Mouse (Mus musculus) gastrocnemius, postnatal 4 days (tissue): ENCODE results near the gene Prodh2. TPM values are rescaled to one million over a fixed set of nuclear protein-coding genes. Genes with fewer than 3 reads are reported as not detected.

Source experiments
- DNase-seq, 2 experiments: peaks; one replicate each; pipeline ENCODE4 v3.0.0; 2021 to 2022; ENCODE audit warnings: low spot score in 2 of 2, mixed read lengths in 2 of 2
- total RNA-seq, 2 experiments: library from RNA; stranded (reverse); gene quantifications; 2 replicates each; pipeline ENCODE4 v1.2.3; 2021

Gene Prodh2
- total RNA-seq, 2 experiments from 2014 or later, result 0.44 TPM; not detected in 1

- no peak for DNase-seq
Measured at GRCm38 (mm10) chr7:30540572-30540971, 47.1 kb downstream of the Prodh2 start.

GRCm38 (mm10) chr7:30544327-30544726 is 50.9 kb downstream of the Prodh2 start:
- DNase-seq, result no peak

- DNase-seq, result no peak
Measured at GRCm38 (mm10) chr7:30549880-30550279, 56.5 kb downstream of the Prodh2 start.

GRCm38 (mm10) chr7:30550603-30551002 is 57.2 kb downstream of the Prodh2 start:
- no peak for DNase-seq

- DNase-seq, result no peak
Measured at GRCm38 (mm10) chr7:30551445-30552101, 58.2 kb downstream of the Prodh2 start.

- DNase-seq, result peak; percentile 91 to 98
Measured at GRCm38 (mm10) chr7:30552102-30553020, 58.9 kb downstream of the Prodh2 start, which contains the start of the genes Hspb6 and Proser3. Gene Hspb6, plus strand, starts transcription at chr7:30552178. Gene Proser3, minus strand, starts transcription at chr7:30552299.

GRCm38 (mm10) chr7:30553021-30553589 is 59.7 kb downstream of the Prodh2 start:
- peak in 1 of 2 experiments; percentile 54 for DNase-seq

- no peak for DNase-seq
Measured at GRCm38 (mm10) chr7:30553810-30554584, 60.6 kb downstream of the Prodh2 start.

GRCm38 (mm10) chr7:30556894-30557536 is 63.6 kb downstream of the Prodh2 start:
- DNase-seq, result no peak

GRCm38 (mm10) chr7:30557901-30558514 is 64.6 kb downstream of the Prodh2 start:
- DNase-seq, result no peak

GRCm38 (mm10) chr7:30558656-30559442 is 65.4 kb downstream of the Prodh2 start:
- DNase-seq, result no peak

GRCm38 (mm10) chr7:30559443-30559954 is 66.1 kb downstream of the Prodh2 start, which contains the start of gene Lin37:
Gene Lin37, minus strand, starts transcription at chr7:30559838.
- DNase-seq, result peak; percentile 79 to 95

- DNase-seq, result no peak
Measured at GRCm38 (mm10) chr7:30560296-30560695, 66.9 kb downstream of the Prodh2 start.

- no peak for DNase-seq
Measured at GRCm38 (mm10) chr7:30562526-30563116, 69.2 kb downstream of the Prodh2 start.
